Mouse (Mus musculus) kidney, postnatal 0 days (tissue): ENCODE results near the gene Olfr521. TPM values are rescaled to one million over a fixed set of nuclear protein-coding genes. Genes with fewer than 3 reads are reported as not detected.

Source experiments
- ATAC-seq: fragments of 200-750 bp; cut with Nextera tagmentation; replicated peaks from 2 replicates; pipeline ENCODE4 v1.8.0; 2017; ENCODE audit warnings: low read depth, moderate number of reproducible peaks, moderate TSS enrichment, moderate library complexity; ENCODE audit not compliant: low FRiP score
- DNase-seq: peaks from one replicate; pipeline ENCODE4 v3.0.0-alpha.2; 2016; ENCODE audit warnings: low spot score
- H3K27ac ChIP-seq: fragments of 300-500 bp; sonication (generic); 2 replicates; pipeline ENCODE4 v1.5.1; 2014; ENCODE audit warnings: mild to moderate bottlenecking
- H3K27me3 ChIP-seq: fragments of 300-500 bp; sonication (generic); 2 replicates; pipeline ENCODE4 v1.6.1; 2014; ENCODE audit warnings: low read length, mixed read lengths; ENCODE audit not compliant: insufficient read depth
- H3K36me3 ChIP-seq: fragments of 300-500 bp; sonication (generic); 2 replicates; pipeline ENCODE4 v1.6.1; 2014; ENCODE audit warnings: low read length, mixed read lengths; ENCODE audit not compliant: insufficient read depth
- H3K4me1 ChIP-seq: fragments of 300-500 bp; sonication (generic); replicated peaks from 2 replicates; pipeline ENCODE4 v1.6.1; 2014; ENCODE audit warnings: antibody characterized with exemption, low read length, mixed read lengths; ENCODE audit not compliant: insufficient read depth
- H3K4me2 ChIP-seq: fragments of 300-500 bp; sonication (generic); 2 replicates; pipeline ENCODE4 v1.6.1; 2014; ENCODE audit warnings: mild to moderate bottlenecking, low read length, moderate library complexity, mixed read lengths
- H3K4me3 ChIP-seq: fragments of 300-500 bp; sonication (generic); replicated peaks from 2 replicates; pipeline ENCODE4 v1.5.1; 2014; ENCODE audit warnings: low read depth, low read length
- H3K9ac ChIP-seq: fragments of 300-500 bp; sonication (generic); 2 replicates; pipeline ENCODE4 v1.6.1; 2014; ENCODE audit warnings: low read depth, low read length
- H3K9me3 ChIP-seq: fragments of 300-500 bp; sonication (generic); replicated peaks from 2 replicates; pipeline ENCODE4 v1.6.1; 2016; ENCODE audit warnings: low read length, inconsistent platforms, mixed read lengths
- CTCF ChIP-seq: IDR thresholded peaks from 2 replicates; pipeline ENCODE4 v1.5.1; 2016; ENCODE audit warnings: antibody characterized with exemption, low read depth, mild to moderate bottlenecking, moderate library complexity
- WGBS: fragments of 180-500 bp; shearing (Covaris S2); extraction: QIAGEN DNeasy Blood & Tissue Kit; methylation state at CpG from one replicate; pipeline ENCODE4 v1.1.7; 2014; 5-methylcytosine and 5-hydroxymethylcytosine counted together
- polyA plus RNA-seq: library from polyadenylated mRNA; unstranded; fragments of >200 nt; fragmentation: Nextera tagmentation; extraction: Ambion mirVana; gene quantifications from 2 replicates; pipeline ENCODE4 v1.2.1, GENCODE M21; 2015

Olfr521 gene
- polyA plus RNA-seq, 1 experiment from 2014 or later = not detected

DNA sequence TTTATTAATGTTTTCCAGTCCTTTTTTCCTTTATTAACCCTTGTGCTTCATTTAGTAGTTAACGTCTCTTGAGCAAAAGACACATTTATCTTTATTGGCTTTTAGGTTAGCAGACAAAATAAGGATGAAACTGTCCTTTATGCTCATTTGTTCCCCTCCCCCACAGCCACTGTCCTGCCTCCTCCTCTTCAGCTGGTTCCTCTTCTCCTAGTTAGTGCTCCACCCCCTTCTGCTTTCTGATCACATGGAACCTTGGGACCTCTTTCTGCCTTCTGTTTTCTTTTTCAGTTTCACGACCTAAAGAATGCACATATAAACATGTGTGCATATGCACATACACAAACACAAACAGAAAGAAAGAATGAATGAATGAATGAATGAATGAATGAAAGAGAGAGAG lies 18.6 kb downstream of the Olfr521 start:
- no peak overlapping the region for H3K27ac ChIP-seq
- WGBS = 65% methylated on average over 2 of the region's 2 CpGs
- no peak overlapping the region for H3K9ac ChIP-seq
- H3K36me3 ChIP-seq = no peaks in the 10 kb centered on the region
- ATAC-seq = no peak
- TF ChIP-seq CTCF = no peak
- DNase-seq = no peak
- no peak overlapping the region for H3K4me3 ChIP-seq
- no peaks in the 10 kb centered on the region for H3K9me3 ChIP-seq
- H3K27me3 ChIP-seq = no peaks in the 10 kb centered on the region
- H3K4me2 ChIP-seq = no peak overlapping the region
- H3K4me1 ChIP-seq = no peaks in the 10 kb centered on the region

DNA sequence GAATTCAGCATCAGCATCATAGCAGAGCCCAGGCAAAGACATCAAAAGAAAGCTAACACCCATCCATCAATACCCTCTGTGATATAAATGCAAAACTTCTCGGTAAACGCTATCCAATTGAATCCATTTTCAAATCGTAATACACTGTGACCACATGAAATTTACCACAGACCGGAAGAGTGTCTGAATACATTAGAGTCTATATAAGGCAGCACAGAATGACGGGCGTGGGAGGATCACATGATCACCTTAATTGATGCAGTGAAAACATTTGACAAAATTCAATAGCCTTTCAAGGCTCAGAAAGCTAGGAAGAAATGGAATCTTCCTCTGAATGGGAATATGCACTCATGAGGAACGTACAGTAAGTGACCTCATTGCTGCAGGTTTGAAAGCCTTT lies 20.1 kb downstream of the Olfr521 start:
- Histone ChIP-seq H3K9ac (no peak overlapping the region), H3K9me3 (no peaks in the 10 kb centered on the region), H3K27me3 (no peaks in the 10 kb centered on the region), H3K27ac (no peak overlapping the region), H3K4me3 (no peak overlapping the region), H3K36me3 (no peaks in the 10 kb centered on the region), H3K4me1 (no peaks in the 10 kb centered on the region), H3K4me2 (no peak overlapping the region)
- 86% methylated on average over 7 of the region's 7 CpGs for WGBS
- ATAC-seq (no peak), DNase-seq (no peak)
- TF ChIP-seq CTCF = no peak

- Histone ChIP-seq H3K27ac (no peak overlapping the region), H3K4me1 (no peaks in the 10 kb centered on the region), H3K9ac (no peak overlapping the region), H3K27me3 (no peaks in the 10 kb centered on the region), H3K36me3 (no peaks in the 10 kb centered on the region), H3K4me3 (no peak overlapping the region), H3K4me2 (no peak overlapping the region), H3K9me3 (no peaks in the 10 kb centered on the region)
- ATAC-seq = no peak
- WGBS = 90% methylated on average over 3 of the region's 3 CpGs
- no peak for DNase-seq
- no peak for TF ChIP-seq CTCF
Measured at GRCm38 (mm10) chr7:99785553-99785952, 22.2 kb downstream of the Olfr521 start.

- H3K36me3 ChIP-seq = no peaks in the 10 kb centered on the region
- ATAC-seq (no peak), DNase-seq (no peak)
- no peaks in the 10 kb centered on the region for H3K27me3 ChIP-seq
- H3K9me3 ChIP-seq = no peaks in the 10 kb centered on the region
- no peak for TF ChIP-seq CTCF
- no peak overlapping the region for H3K4me3 ChIP-seq
- no peak overlapping the region for H3K27ac ChIP-seq
- WGBS = 91% methylated on average over 3 of the region's 3 CpGs
- H3K4me2 ChIP-seq = no peak overlapping the region
- H3K4me1 ChIP-seq = no peaks in the 10 kb centered on the region
- H3K9ac ChIP-seq = no peak overlapping the region
Measured at GRCm38 (mm10) chr7:99786774-99787173, 23.5 kb downstream of the Olfr521 start.

DNA sequence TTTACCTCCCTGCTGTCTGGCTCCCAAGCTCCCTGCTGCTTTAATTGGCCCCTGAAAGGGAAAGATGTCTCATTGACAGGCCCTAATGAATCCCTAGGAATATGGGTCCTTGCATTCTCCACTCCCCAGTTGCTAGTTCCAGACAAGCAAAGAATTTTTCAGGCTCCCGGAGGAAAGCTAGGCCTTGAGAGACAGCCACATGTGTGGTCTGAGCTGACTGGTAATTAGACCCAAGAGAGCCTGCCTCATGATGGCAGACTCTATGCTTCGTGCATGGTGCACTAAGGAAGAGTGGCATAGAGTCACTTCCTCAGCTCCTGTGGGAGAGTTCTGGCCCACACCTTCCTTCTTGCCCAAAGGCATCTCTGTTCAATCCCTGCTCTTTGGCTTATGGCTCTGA lies 24.6 kb downstream of the Olfr521 start:
- no peak overlapping the region for H3K9ac ChIP-seq
- H3K27me3 ChIP-seq = no peaks in the 10 kb centered on the region
- ATAC-seq = no peak
- H3K36me3 ChIP-seq = no peaks in the 10 kb centered on the region
- WGBS = 32% methylated on average over 2 of the region's 2 CpGs
- no peak overlapping the region for H3K4me3 ChIP-seq
- H3K4me1 ChIP-seq = no peaks in the 10 kb centered on the region
- H3K27ac ChIP-seq = no peak overlapping the region
- no peak overlapping the region for H3K4me2 ChIP-seq
- no peaks in the 10 kb centered on the region for H3K9me3 ChIP-seq
- DNase-seq = no peak
- TF ChIP-seq CTCF = no peak

GRCm38 (mm10) chr7:99788563-99788962 lies 25.3 kb downstream of the Olfr521 start:
- no peaks in the 10 kb centered on the region for H3K9me3 ChIP-seq
- TF ChIP-seq CTCF = no peak
- H3K27ac ChIP-seq = no peak overlapping the region
- no peaks in the 10 kb centered on the region for H3K36me3 ChIP-seq
- peak; percentile 72 for DNase-seq
- no peak overlapping the region for H3K9ac ChIP-seq
- 21% methylated on average over 5 of the region's 5 CpGs for WGBS
- no peaks in the 10 kb centered on the region for H3K27me3 ChIP-seq
- ATAC-seq = no peak
- H3K4me3 ChIP-seq = no peak overlapping the region
- H3K4me1 ChIP-seq = no peaks in the 10 kb centered on the region
- no peak overlapping the region for H3K4me2 ChIP-seq

- H3K4me3 ChIP-seq = no peak overlapping the region
- no peak overlapping the region for H3K4me2 ChIP-seq
- no peak for DNase-seq
- no peaks in the 10 kb centered on the region for H3K27me3 ChIP-seq
- no peak for ATAC-seq
- no peak overlapping the region for H3K27ac ChIP-seq
- no peaks in the 10 kb centered on the region for H3K36me3 ChIP-seq
- TF ChIP-seq CTCF = no peak
- H3K9me3 ChIP-seq = no peaks in the 10 kb centered on the region
- peaks cover 8% of the 10 kb centered on the region for H3K4me1 ChIP-seq
- WGBS = 67% methylated on average over 10 of the region's 10 CpGs
- H3K9ac ChIP-seq = no peak overlapping the region
Measured at GRCm38 (mm10) chr7:99790816-99791215, 27.5 kb downstream of the Olfr521 start.
